Mouse (Mus musculus): ENCODE data around the gene Hist1h2bn.
"Not testable (repeated sequence)": the region's sequence is repeated elsewhere in the genome, so short reads cannot be mapped to it uniquely, and the experiment has no call there.

- peak; percentile 56 to 86 for TF ChIP-seq POLR2A (IDR thresholded peaks at IDR 0.05; ENCODE audit: control insufficient read depth in 1 of 2, insufficient read depth in 1 of 2, low read depth in 1 of 2, low read length in 2 of 2, poor library complexity in 1 of 2)
- not testable (repeated sequence) for TF ChIP-seq JUND (IDR thresholded peaks at IDR 0.05; ENCODE audit: low read depth, low read length); TCF12 (IDR thresholded peaks at IDR 0.05; ENCODE audit: low read depth, low read length); BHLHE40 (IDR thresholded peaks at IDR 0.05; ENCODE audit: borderline replicate concordance, low read depth, low read length); HCFC1 (IDR thresholded peaks at IDR 0.05; ENCODE audit: low read depth, low read length)
- TF ChIP-seq CTCF (IDR thresholded peaks at IDR 0.05 in 2 of 3, conservative IDR thresholded peaks at IDR 0.05 in 1 of 3; ENCODE audit: control insufficient read depth in 1 of 3, insufficient read depth in 1 of 3, low read depth in 2 of 3, low read length in 3 of 3, poor library complexity in 1 of 3, severe bottlenecking in 1 of 3) = 0 out of 6 replicates have a peak, but pooled peaks of 1 of the 3 experiments have one; percentile 1
- TF ChIP-seq TBP (IDR thresholded peaks at IDR 0.05; ENCODE audit: low read depth, low read length) = peak; percentile 99
Observed at GRCm38 (mm10) chr13:21753524-21754285, at the start of gene Hist1h2bn, which contains the start of gene Hist1h2ak.

All from MEL (cell line).